Mouse (Mus musculus) stomach, postnatal 0 days (tissue): ENCODE results near the gene Pex6.

Experiments
- CTCF ChIP-seq: IDR thresholded peaks from 2 replicates; pipeline ENCODE4 v1.5.1; 2016; ENCODE audit warnings: antibody characterized with exemption, low read depth, mild to moderate bottlenecking, moderate library complexity
- EP300 ChIP-seq: optimal IDR thresholded peaks from 2 replicates; pipeline ENCODE3; 2016; ENCODE audit warnings: antibody characterized with exemption

- no peak for TF ChIP-seq CTCF
- no peak for TF ChIP-seq EP300
These were observed 11.4 kb upstream of the Pex6 start for GRCm38 (mm10) chr17:46699912-46700311.
